Mouse (Mus musculus): ENCODE measurements around the gene Gas2l1.
A peak's percentile ranks its signal among the peaks of the same experiment; 100 is the strongest.

Gene Gas2l1

DNA sequence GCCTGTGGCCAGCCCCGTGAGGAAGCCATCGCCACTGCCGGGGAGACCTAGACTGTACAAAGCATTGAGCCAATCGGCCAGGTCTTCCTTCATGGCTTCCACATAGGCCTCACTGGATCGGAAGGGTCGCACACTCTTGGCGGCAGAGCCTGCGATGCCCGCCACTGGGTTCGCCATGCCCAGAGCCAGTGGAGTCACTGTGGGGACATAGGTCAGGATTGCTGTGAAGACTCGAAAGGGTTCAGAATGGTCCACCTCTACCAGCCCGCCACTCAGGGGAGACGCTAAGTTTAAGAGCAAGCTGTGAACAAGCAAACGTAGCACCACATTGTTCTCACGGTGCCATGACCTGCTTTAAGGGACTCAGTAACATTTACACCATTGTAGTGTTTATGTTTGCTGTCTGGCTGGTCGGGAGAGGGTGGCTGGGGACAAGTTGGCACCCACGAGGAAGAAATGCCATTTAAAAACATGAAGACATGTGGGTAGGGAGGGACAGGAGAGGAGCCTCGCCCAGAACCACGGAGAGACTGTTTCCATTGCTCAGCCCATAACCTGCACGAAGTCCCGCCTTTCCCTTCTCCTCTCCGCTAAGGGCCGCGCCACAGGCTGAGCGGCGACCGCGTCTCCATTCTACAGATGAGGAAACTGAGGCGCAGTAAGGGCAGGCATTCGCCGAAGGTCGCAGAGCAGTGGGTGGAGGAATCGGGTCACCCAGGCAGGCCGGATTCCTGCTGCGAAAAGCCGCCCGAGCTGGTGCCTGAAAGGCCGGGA is 658 bp downstream of the Gas2l1 start:
- no peak for DNase-seq (ENCODE audit: low spot score)

DNA sequence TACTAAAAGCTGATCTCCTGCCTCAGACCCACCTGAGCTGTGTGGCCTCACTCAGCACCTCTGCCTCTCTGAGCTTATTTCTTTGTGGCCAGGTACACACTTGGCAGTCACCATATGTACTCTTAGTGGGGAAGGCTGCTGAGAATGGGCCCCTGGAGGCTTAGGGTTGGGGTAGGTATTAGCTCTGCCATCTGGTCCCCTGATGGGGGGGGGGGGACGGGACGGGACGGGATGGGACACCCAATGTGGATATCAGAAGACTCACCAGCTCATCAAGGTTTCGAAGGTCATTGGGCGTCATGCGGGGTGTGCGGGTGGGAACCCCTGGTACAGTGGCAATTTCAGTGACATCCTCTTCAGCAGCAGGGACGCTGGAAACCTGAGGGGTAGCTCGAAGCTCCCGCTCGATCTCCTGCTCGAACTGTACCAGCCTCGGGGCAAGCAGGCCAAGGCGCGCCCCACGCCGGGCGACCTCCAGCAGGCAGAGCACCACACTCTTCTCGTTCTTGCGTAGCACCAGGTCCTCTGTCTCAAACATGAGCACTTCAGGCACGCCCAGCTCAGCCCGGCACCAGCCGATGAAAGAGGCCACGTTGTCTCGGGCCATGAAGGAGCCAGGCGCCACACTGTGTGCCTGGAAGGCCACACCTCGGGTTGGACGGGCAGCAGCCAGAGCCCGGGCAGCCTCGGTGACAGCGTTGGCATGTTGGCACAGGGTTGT is 1.4 kb downstream of the Gas2l1 start:
- DNase-seq (ENCODE audit: low spot score) = peak; percentile 27

DNA sequence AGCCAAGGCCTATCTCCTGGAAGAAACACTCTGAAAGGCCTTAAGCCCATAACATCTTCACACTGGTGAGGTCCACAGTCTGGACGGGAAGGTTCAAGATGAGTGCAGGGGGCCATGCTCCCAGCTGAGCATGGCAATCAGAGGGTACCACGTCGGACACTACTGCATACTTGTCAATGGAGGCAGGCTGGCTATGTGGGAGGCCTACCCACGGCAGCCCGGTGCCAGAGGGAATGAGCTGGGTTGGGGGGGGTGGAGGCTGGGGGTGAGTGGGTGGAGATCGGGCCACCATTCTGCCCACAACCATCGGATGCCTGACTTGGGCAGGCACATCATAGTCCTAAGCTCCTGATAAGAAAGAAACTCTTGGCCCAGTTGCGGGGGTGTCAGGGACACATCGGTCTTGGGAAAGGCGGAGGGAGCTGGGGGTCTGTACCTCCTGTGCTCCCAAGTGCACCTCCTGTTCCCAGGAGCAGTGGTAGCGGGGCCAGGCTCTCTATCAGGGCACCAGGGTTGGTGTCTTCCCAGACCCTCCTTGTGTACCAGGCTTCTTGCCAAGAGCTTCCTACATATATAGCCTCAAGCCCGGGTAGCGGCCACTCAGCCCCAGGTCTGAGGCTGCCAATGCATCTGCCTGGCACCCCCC is 2.1 kb downstream of the Gas2l1 start:
- peak; percentile 40 for DNase-seq (ENCODE audit: low spot score)

GRCm38 (mm10) chr11:5062326-5062725 is 2.8 kb downstream of the Gas2l1 start:
- DNase-seq (ENCODE audit: low spot score) = peak; percentile 29

DNA sequence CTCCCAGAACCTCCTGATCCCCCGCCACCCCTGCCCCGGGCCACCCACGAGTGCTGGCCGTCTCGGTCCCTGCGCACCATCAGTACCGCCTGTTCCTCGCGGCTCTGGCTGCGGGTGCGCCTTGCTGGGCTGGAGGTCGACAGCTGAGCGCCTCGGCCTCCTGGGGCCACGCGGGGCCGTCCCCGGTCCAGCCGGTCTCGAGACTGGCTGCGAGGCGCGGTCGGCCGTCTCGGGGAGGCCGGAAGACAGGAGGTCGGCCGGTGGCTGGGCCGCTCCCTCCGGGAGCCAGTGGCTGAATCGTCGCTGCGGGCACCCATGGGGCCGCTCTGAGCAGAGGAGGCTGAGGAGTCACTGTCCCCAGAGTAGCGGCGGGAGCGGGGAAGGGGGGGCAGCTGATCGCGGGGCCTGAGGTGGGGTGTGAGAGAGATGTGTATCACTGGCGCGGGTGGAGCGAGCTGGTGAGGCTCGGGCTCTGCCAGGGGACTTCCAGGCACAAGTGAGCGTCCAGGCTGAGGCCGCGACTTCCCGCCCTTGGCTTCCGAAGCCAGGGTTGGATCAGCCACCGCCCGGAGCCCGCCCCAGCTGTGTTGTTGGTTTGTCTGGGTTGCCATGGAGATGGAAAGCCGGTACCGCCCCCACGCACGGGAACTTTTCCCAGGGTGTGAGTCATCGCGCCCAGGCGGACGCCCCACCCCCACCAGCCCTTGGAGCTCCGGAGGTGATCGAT is 3.6 kb downstream of the Gas2l1 start:
- DNase-seq (ENCODE audit: low spot score) = peak; percentile 94

- peak; percentile 26 for DNase-seq (ENCODE audit: low spot score)
Measured at GRCm38 (mm10) chr11:5060756-5061412, 4.2 kb downstream of the Gas2l1 start.

DNA sequence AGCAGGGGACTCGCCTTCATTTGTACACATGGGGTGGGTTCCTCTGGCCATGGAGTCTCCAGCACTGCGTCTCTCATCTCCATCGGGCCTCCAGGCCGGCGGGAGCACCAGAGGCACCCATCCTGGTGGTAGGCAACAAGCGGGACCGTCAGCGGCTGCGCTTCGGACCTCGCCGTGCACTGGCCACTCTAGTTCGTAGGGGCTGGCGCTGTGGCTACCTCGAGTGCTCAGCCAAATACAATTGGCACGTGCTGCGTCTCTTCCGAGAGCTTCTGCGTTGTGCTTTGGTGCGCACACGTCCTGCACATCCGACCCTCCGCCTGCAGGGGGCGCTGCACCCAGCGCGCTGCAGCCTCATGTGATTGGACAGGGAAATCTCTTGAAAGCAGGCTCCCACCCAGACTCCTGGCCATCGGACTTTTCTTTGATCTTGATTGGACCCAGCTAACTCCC is 5.4 kb downstream of the Gas2l1 start:
- peak; percentile 46 for DNase-seq (ENCODE audit: low spot score)

DNA sequence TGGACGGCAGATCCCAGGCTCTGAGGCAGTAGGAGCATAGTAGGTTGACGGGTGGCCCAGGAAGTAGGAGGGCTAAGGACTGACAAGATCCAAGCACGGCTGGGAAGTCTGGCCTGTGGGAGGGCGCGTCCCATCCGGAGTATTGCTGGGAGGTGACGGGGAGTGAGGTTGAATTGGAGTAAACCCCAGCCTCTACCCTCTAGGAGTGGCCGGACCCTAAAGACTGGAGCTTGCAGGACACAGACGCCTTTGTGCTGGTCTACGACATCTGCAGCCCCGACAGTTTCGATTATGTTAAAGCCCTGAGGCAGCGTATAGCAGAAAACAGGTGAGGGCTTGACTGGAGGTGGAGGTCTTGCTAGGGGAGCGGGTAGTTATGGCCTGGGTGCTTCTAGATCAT is 5.9 kb downstream of the Gas2l1 start:
- no peak for DNase-seq (ENCODE audit: low spot score)

GRCm38 (mm10) chr11:5058783-5059182 is 6.3 kb downstream of the Gas2l1 start:
- DNase-seq (ENCODE audit: low spot score) = no peak

DNA sequence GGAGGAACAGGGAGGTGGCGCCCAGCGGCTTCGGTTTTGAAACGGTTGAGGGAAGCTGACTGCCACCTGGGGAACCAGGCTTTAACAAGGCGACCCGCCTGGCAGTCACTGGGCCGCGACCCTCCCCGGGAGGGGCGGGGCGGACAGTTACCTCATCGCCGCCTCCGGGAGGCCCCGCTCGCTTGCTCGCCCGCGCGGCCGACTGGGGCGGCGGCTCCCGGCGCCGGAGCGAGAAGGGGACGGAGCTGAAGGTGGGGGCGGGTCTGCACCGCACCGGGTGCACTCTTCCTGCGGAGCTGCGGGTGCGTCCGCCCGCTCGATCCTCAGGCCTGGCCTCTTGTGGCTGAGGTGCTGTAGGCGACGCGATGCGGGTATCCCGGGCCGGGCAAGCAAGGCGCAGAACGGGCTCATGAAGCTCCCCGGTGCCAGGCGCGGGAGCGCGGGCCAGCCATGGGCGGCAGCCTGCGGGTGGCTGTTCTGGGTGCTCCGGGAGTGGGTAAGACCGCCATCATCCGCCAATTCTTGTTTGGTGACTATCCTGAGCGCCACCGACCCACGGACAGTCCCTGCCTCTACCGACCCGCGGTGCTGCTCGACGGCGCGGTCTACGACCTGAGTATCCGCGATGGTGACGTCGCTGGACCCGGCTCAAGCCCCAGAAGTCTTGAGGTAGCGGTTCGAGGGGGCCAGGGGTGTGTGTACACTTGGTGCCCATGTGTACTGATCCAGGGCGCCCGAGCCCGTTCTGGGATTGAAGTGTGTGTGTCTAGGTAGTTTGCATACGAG is 7.1 kb downstream of the Gas2l1 start, which contains the start of gene Rasl10a:
TSS of gene Rasl10a (plus strand) at position 273 of the 786 bp plus-strand sequence.
- peak; percentile 55 for DNase-seq (ENCODE audit: low spot score)

- DNase-seq (ENCODE audit: low spot score) = no peak
Measured at GRCm38 (mm10) chr11:5057541-5057855, 7.6 kb downstream of the Gas2l1 start.

- DNase-seq (ENCODE audit: low spot score) = no peak
Measured at GRCm38 (mm10) chr11:5057064-5057463, 8.1 kb downstream of the Gas2l1 start.

DNA sequence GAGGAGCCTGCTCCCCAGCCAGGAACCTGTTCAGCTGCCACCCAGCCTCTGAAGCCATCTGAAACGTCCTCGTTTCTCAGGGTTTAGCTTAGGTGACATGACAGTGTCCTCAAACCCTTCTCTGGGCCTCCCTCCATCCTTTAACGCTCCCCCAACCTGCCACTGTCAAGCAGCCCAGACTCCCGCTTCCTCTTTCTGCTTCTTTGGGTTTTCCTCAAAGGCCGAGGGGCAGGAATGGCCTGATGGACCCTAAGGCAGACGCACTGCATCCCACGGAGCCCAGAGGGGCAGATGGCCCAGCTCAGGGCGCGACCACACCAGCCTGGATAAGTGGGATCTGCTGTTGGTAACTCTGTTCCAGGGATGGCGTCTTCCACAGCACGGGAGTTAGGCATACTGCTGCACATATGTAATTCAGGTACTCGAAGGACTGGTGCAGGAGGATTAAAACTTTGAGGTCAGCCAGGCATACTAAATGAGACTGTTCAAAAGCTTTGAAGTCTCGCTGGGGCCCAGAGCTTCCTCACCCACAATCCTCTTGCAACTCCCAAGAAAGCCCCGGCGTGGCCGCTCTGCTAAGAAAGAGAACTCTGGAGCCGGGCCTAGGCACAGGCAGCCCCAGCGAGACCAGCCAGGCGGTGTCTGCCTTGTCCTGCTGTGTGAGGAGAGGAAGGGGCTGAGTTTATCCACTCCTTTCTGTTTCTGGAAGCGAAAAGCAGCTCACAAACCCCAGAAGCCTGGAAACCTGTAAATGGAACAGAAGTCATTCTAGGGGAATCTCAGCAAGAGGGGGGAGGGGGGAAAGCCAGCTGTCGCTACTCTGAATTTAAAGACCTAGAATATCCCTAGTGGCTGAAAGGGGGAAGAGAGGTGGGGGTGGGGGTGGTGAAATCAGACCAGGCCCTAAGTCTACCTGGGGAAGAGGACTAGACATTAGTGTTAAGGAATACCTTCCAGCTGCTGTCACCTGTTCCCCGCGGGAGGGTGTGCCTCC is 8.9 kb downstream of the Gas2l1 start:
- no peak for DNase-seq (ENCODE audit: low spot score)

DNA sequence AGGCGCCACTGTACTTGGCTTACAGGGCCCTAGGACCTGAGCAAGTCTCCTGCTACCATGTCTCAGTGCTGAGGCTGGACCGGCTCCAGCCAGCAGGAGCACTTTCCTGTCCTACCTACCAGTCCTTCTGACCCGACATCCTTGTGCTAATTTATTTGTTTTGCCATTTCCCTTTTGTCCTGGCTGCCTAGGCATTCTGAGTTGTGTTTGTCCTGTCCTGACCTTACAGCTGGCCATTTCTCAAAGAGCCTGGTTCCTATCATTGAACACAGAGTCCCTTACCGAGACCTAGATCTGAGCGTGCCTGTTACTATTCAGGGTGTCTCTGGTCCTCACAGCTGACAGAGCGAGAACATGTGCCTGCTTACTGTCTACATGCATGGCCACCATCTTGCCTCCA is 10.3 kb downstream of the Gas2l1 start:
- DNase-seq (ENCODE audit: low spot score) = peak; percentile 30

GRCm38 (mm10) chr11:5054151-5054550 is 11.0 kb downstream of the Gas2l1 start:
- DNase-seq (ENCODE audit: low spot score) = no peak

DNA sequence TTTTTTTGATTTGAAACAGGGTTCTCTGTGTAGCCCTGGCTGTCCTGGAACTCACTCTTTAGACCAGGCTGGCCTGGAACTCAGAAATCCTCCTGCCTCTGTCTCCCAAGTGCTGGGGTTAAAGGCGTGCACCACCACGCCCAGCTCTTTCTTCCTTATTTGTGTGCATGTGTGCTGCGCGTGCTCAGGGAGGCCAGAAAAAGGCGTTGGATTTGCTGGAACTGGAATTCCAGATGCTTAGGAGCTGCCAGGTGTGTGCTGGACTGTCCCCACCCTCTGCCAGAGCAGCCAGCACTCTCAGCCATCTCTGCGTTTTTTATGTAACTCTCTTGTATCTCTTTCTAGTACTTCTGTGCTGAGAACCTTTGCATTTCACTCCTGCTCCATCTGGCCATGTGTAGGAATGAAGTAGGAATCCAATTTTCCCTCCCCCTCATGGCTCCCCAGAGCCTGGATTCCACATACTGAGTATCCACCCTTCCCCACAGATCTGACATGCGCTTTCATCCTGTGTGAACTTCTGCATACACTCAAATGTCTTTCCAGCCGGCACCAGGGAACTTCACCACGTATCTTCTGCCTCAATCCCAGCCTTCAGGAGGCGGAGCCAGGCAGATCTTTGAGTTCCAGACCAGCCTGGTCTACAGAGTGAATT is 12.8 kb downstream of the Gas2l1 start:
- DNase-seq (ENCODE audit: low spot score) = no peak

DNA sequence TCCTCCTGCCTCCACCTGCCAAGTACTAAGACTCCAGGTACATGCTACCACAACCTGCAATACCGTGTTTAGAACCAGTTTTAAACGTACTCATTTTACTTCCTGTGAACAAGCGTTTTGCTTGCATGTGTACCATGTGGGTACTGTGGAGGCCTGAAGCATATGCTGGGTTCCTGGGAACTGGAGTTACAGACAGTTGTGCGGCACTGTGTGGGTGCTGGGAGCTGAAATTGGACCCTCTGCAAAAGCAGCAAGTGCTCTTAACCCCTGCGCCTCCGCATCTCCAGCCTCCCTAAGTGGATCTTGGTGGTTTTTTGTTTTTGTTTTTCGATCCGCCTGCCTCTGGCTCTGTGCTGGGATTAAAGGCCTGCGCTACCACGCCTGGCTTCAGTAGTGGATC is 13.5 kb downstream of the Gas2l1 start:
- no peak for DNase-seq (ENCODE audit: low spot score)

DNA sequence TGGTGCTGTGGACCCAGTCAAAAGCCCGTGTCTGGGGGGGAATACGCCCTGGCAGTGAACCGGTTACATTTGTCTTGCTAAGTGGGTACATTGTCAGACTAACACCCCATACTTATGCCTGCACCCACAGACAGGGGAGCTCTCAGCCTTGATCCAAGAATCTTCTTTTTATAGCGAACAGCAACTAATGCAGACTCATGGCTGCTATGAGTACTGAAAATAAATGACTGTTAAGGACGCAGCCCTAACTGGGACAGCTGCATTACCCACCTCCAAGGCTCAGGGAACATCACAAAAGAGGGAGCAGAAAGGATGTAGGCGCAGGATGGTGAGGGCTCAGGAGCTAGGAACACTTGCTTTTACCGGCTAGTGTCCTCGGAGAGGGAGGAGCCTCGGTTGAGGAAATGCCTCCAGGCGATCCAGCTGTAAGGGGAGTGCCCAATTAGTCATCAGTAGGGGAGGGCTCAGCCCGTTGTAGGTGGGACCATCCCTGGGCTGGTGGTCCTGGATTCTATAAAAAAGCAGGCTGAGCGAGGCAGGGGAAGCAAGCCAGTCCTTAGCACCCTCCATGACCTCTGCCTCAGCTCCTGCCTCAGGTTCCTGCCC is 18.7 kb downstream of the Gas2l1 start:
- no peak for DNase-seq (ENCODE audit: low spot score)

Data from ovary, postnatal 36 days (tissue).